Mouse (Mus musculus) ES-Bruce4 (cell line): Measurements from ENCODE around the gene Armc8.

Experiments
- CTCF ChIP-seq: IDR thresholded peaks from one replicate; pipeline ENCODE4 v1.8.1; 2011; ENCODE audit warnings: low read depth, low read length
- POLR2A ChIP-seq: IDR thresholded peaks from one replicate; pipeline ENCODE4 v1.8.1; 2011; ENCODE audit warnings: low read length; ENCODE audit not compliant: insufficient read depth

DNA sequence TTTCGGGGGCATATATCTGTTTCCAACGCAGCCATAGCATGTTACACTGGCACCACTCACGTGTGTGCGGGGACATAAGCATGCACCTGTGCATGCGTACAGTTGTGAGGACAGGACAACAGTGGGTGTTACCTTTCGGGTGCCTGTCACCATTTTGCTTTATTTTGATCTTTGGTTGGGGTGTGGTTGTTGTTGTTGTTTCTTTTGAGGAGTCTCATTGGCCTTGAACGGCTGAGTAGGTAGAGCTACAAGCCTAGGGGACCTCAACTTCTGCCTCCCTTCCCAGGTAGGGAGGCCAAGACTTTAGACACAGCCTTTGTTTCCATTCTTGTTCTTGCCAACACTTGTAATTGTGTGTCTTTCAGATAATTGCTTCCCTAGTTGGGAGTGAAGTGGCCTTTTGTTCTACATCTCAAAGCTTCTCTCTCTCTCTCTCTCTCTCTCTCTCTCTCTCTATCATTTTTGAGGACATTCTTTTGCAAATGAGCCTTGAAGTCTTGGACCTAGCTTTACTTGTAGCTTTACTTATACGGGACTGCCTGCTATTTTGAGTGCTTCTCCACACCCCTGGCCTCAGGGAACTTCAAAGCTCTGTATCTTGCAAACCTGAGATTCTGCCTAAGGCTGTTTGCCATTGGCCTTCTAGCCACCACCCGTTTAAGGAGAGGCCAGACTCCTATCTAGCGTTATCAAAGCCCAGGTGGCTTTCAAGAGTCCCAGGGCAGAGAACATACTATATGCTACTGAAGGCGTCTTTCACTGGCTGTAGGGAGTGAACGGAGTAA lies 130.7 kb downstream of the Armc8 start:
- no peak for TF ChIP-seq POLR2A
- no peak for TF ChIP-seq CTCF
